Mouse (Mus musculus): ENCODE results near the gene Prkce.

Gene Prkce

GRCm38 (mm10) chr17:86261067-86261466, 93.5 kb downstream of the Prkce start:
- DNase-seq (ENCODE audit: low spot score) = no peak

- DNase-seq (ENCODE audit: low spot score) = no peak
Observed at GRCm38 (mm10) chr17:86263985-86264649, 96.5 kb downstream of the Prkce start.

GRCm38 (mm10) chr17:86266051-86266450, 98.5 kb downstream of the Prkce start:
- no peak for DNase-seq (ENCODE audit: low spot score)

GRCm38 (mm10) chr17:86267126-86267760, 99.7 kb downstream of the Prkce start:
- DNase-seq (ENCODE audit: low spot score) = no peak

GRCm38 (mm10) chr17:86269639-86270038, 102.1 kb downstream of the Prkce start:
- DNase-seq (ENCODE audit: low spot score) = no peak

GRCm38 (mm10) chr17:86270523-86270922, 102.9 kb downstream of the Prkce start:
- no peak for DNase-seq (ENCODE audit: low spot score)

GRCm38 (mm10) chr17:86271277-86271676, 103.7 kb downstream of the Prkce start:
- peak; percentile 72 for DNase-seq (ENCODE audit: low spot score)

GRCm38 (mm10) chr17:86272961-86273360, 105.4 kb downstream of the Prkce start:
- no peak for DNase-seq (ENCODE audit: low spot score)

GRCm38 (mm10) chr17:86273566-86274349, 106.2 kb downstream of the Prkce start:
- no peak for DNase-seq (ENCODE audit: low spot score)

GRCm38 (mm10) chr17:86274350-86274744, 106.8 kb downstream of the Prkce start:
- peak; percentile 33 for DNase-seq (ENCODE audit: low spot score)

- DNase-seq (ENCODE audit: low spot score) = no peak
Observed at GRCm38 (mm10) chr17:86276381-86276780, 108.8 kb downstream of the Prkce start.

- no peak for DNase-seq (ENCODE audit: low spot score)
Observed at GRCm38 (mm10) chr17:86277032-86277798, 109.6 kb downstream of the Prkce start.

GRCm38 (mm10) chr17:86277999-86278526, 110.5 kb downstream of the Prkce start:
- no peak for DNase-seq (ENCODE audit: low spot score)

GRCm38 (mm10) chr17:86279751-86280150, 112.2 kb downstream of the Prkce start:
- DNase-seq (ENCODE audit: low spot score) = peak; percentile 47

GRCm38 (mm10) chr17:86283741-86284140, 116.2 kb downstream of the Prkce start:
- DNase-seq (ENCODE audit: low spot score) = no peak

GRCm38 (mm10) chr17:86285058-86285457, 117.5 kb downstream of the Prkce start:
- no peak for DNase-seq (ENCODE audit: low spot score)

GRCm38 (mm10) chr17:86286747-86287271, 119.2 kb downstream of the Prkce start:
- DNase-seq (ENCODE audit: low spot score) = no peak

GRCm38 (mm10) chr17:86292711-86293110, 125.1 kb downstream of the Prkce start:
- no peak for DNase-seq (ENCODE audit: low spot score)

- DNase-seq (ENCODE audit: low spot score) = peak; percentile 82
Observed at GRCm38 (mm10) chr17:86293247-86293744, 125.7 kb downstream of the Prkce start.

GRCm38 (mm10) chr17:86299576-86299975, 132.0 kb downstream of the Prkce start:
- no peak for DNase-seq (ENCODE audit: low spot score)
